Mouse (Mus musculus) erythroblast, embryonic 14.5 days (primary cell): Measurements from ENCODE around the gene Aspdh. TPM values are rescaled to one million over a fixed set of nuclear protein-coding genes. Genes with fewer than 3 reads are reported as not detected.

Experiments used
- H3K27me3 ChIP-seq: 2 replicates; pipeline ENCODE4 v1.6.1; 2012; ENCODE audit warnings: inconsistent platforms; ENCODE audit not compliant: control insufficient read depth
- H3K36me3 ChIP-seq: 2 replicates; pipeline ENCODE4 v1.6.1; 2012; ENCODE audit warnings: mild to moderate bottlenecking, inconsistent platforms; ENCODE audit not compliant: control insufficient read depth
- H3K4me1 ChIP-seq: 2 replicates; pipeline ENCODE4 v1.6.1; 2012; ENCODE audit warnings: inconsistent platforms; ENCODE audit not compliant: control insufficient read depth
- H3K4me3 ChIP-seq: replicated peaks from 2 replicates; pipeline ENCODE3; 2012; ENCODE audit warnings: moderate library complexity, mild to moderate bottlenecking, inconsistent platforms
- H3K9me3 ChIP-seq: 2 replicates; pipeline ENCODE4 v1.6.1; 2012; ENCODE audit warnings: low read length, inconsistent platforms, mixed read lengths; ENCODE audit not compliant: control insufficient read depth
- GATA1 ChIP-seq: IDR thresholded peaks from 2 replicates; pipeline ENCODE4 v1.6.1; 2012; ENCODE audit warnings: low read length, inconsistent platforms, mixed read lengths
- TAL1 ChIP-seq: IDR thresholded peaks from 3 replicates; pipeline ENCODE4 v1.6.1; 2012; ENCODE audit warnings: low read length, inconsistent platforms, mixed read lengths
- polyA plus RNA-seq: library from polyadenylated mRNA; stranded (reverse); fragments of >175 nt; gene quantifications from 2 replicates; pipeline ENCODE4 v1.2.3, GENCODE M21; 2012

The Aspdh gene
- polyA plus RNA-seq, 1 experiment = 0.17 TPM

GRCm38 (mm10) chr7:44443268-44444173 lies 21.7 kb upstream of the Aspdh start:
- Histone ChIP-seq H3K9me3 (peaks cover 2% of the 10 kb centered on the region; the same call in 1 of the 2 replicates), H3K27me3 (peaks cover 94% of the 10 kb centered on the region), H3K4me1 (peaks cover 13% of the 10 kb centered on the region), H3K4me3 (no peak overlapping the region), H3K36me3 (no peaks in the 10 kb centered on the region)
- TF ChIP-seq TAL1 = no peak
- TF ChIP-seq GATA1 = no peak

GRCm38 (mm10) chr7:44444886-44445527 lies 20.2 kb upstream of the Aspdh start:
- Histone ChIP-seq H3K27me3 (peaks cover 97% of the 10 kb centered on the region), H3K4me1 (peaks cover 13% of the 10 kb centered on the region), H3K9me3 (peaks cover 2% of the 10 kb centered on the region; the same call in 1 of the 2 replicates), H3K36me3 (no peaks in the 10 kb centered on the region), H3K4me3 (no peak overlapping the region)
- TF ChIP-seq TAL1 = no peak
- no peak for TF ChIP-seq GATA1

- TF ChIP-seq TAL1 (no peak), GATA1 (no peak)
- H3K4me3 ChIP-seq = no peak overlapping the region
- H3K4me1 ChIP-seq = peaks cover 13% of the 10 kb centered on the region
- peaks cover 96% of the 10 kb centered on the region for H3K27me3 ChIP-seq
- no peaks in the 10 kb centered on the region for H3K36me3 ChIP-seq
- peaks cover 2% of the 10 kb centered on the region; the same call in 1 of the 2 replicates for H3K9me3 ChIP-seq
Measured at GRCm38 (mm10) chr7:44445528-44445923, 19.7 kb upstream of the Aspdh start.

GRCm38 (mm10) chr7:44446070-44446855 lies 18.9 kb upstream of the Aspdh start:
- Histone ChIP-seq H3K27me3 (peaks cover 91% of the 10 kb centered on the region), H3K36me3 (no peaks in the 10 kb centered on the region), H3K4me1 (peaks cover 13% of the 10 kb centered on the region), H3K4me3 (no peak overlapping the region), H3K9me3 (peaks cover 2% of the 10 kb centered on the region; the same call in 1 of the 2 replicates)
- TF ChIP-seq TAL1 (no peak), GATA1 (no peak)

- TF ChIP-seq TAL1 (no peak), GATA1 (no peak)
- no peak overlapping the region for H3K4me3 ChIP-seq
- H3K4me1 ChIP-seq = peaks cover 30% of the 10 kb centered on the region
- H3K27me3 ChIP-seq = peaks cover 62% of the 10 kb centered on the region
- no peaks in the 10 kb centered on the region; the same call in 1 of the 2 replicates for H3K9me3 ChIP-seq
- H3K36me3 ChIP-seq = no peaks in the 10 kb centered on the region
Measured at GRCm38 (mm10) chr7:44453256-44453655, 11.9 kb upstream of the Aspdh start.

GRCm38 (mm10) chr7:44456302-44456701 lies 8.9 kb upstream of the Aspdh start:
- H3K9me3 ChIP-seq = peaks cover 8% of the 10 kb centered on the region
- H3K4me3 ChIP-seq = no peak overlapping the region
- TF ChIP-seq TAL1 (no peak), GATA1 (no peak)
- no peaks in the 10 kb centered on the region for H3K36me3 ChIP-seq
- peaks cover 68% of the 10 kb centered on the region for H3K27me3 ChIP-seq
- peaks cover 32% of the 10 kb centered on the region for H3K4me1 ChIP-seq

GRCm38 (mm10) chr7:44460067-44460466 lies 5.1 kb upstream of the Aspdh start:
- Histone ChIP-seq H3K4me3 (no peak overlapping the region), H3K36me3 (0 out of 2 replicates have a peak, but pooled peaks cover under 1% of the 10 kb centered on the region), H3K4me1 (peaks cover 56% of the 10 kb centered on the region), H3K27me3 (peaks cover 77% of the 10 kb centered on the region), H3K9me3 (peaks cover 21% of the 10 kb centered on the region)
- TF ChIP-seq GATA1 = no peak

- Histone ChIP-seq H3K4me3 (no peak overlapping the region), H3K27me3 (peaks cover 77% of the 10 kb centered on the region), H3K4me1 (peaks cover 59% of the 10 kb centered on the region), H3K9me3 (peaks cover 21% of the 10 kb centered on the region), H3K36me3 (peaks cover 2% of the 10 kb centered on the region; the same call in 1 of the 2 replicates)
- TF ChIP-seq GATA1 = no peak
- no peak for TF ChIP-seq TAL1
Measured at GRCm38 (mm10) chr7:44460767-44461502, 4.3 kb upstream of the Aspdh start.
